Mouse (Mus musculus) adrenal gland, postnatal 10 days (tissue): ENCODE data around the gene Agmo. TPM values are rescaled to one million over a fixed set of nuclear protein-coding genes. Genes with fewer than 3 reads are reported as not detected.

ENCODE experiments used
- total RNA-seq, 2 experiments: library from RNA; stranded (reverse); gene quantifications; 2 replicates each; pipeline ENCODE4 v1.2.3; 2021

Gene Agmo
- total RNA-seq, 2 experiments from 2014 or later = 15.7 to 22.1 TPM

Other genes starting within 250 kb of the Agmo start
- 10 to 100 TPM; 13.6 to 20.4 TPM for gene Meox2, start 133.1 kb upstream of the Agmo start, total RNA-seq